Mouse (Mus musculus) hindbrain, embryonic 16.5 days (tissue): Measurements from ENCODE around the gene Dzank1. TPM values are rescaled to one million over a fixed set of nuclear protein-coding genes. Genes with fewer than 3 reads are reported as not detected.

Source experiments
- ATAC-seq: fragments of 200-750 bp; cut with Nextera tagmentation; 2 replicates; pipeline ENCODE4 v1.8.0; 2017; ENCODE audit warnings: moderate TSS enrichment, moderate library complexity
- H3K27ac ChIP-seq: fragments of 300-500 bp; sonication (generic); 2 replicates; pipeline ENCODE4 v1.5.1; 2014; ENCODE audit warnings: low read depth, mild to moderate bottlenecking, control low read depth, low read length, moderate library complexity
- H3K27me3 ChIP-seq: fragments of 300-500 bp; sonication (generic); replicated peaks from 2 replicates; pipeline ENCODE4 v1.6.1; 2014; ENCODE audit warnings: low read length; ENCODE audit not compliant: control insufficient read depth, insufficient read depth
- H3K36me3 ChIP-seq: fragments of 300-500 bp; sonication (generic); 2 replicates; pipeline ENCODE4 v1.6.1; 2014; ENCODE audit warnings: mild to moderate bottlenecking, low read length, moderate library complexity, mixed read lengths; ENCODE audit not compliant: control insufficient read depth, insufficient read depth
- H3K4me1 ChIP-seq: fragments of 300-500 bp; sonication (generic); 2 replicates; pipeline ENCODE4 v1.6.1; 2014; ENCODE audit warnings: low read depth, low read length; ENCODE audit not compliant: control insufficient read depth, insufficient read depth
- H3K4me2 ChIP-seq: fragments of 300-500 bp; sonication (generic); 2 replicates; pipeline ENCODE4 v1.6.1; 2014; ENCODE audit warnings: mild to moderate bottlenecking, low read length, control low read depth, moderate library complexity
- H3K4me3 ChIP-seq: fragments of 300-500 bp; sonication (generic); 2 replicates; pipeline ENCODE4 v1.5.1; 2014; ENCODE audit warnings: mild to moderate bottlenecking, low read length, control low read depth, moderate library complexity
- H3K9ac ChIP-seq: fragments of 300-500 bp; sonication (generic); 2 replicates; pipeline ENCODE4 v1.6.1; 2014; ENCODE audit warnings: low read depth, mild to moderate bottlenecking, control low read depth, low read length, moderate library complexity
- H3K9me3 ChIP-seq: fragments of 300-500 bp; sonication (generic); 2 replicates; pipeline ENCODE4 v1.6.1; 2014; ENCODE audit warnings: mild to moderate bottlenecking, low read length, moderate library complexity; ENCODE audit not compliant: control insufficient read depth
- WGBS: fragments of 180-500 bp; shearing (Covaris S2); extraction: QIAGEN DNeasy Blood & Tissue Kit; methylation state at CpG from one replicate; pipeline ENCODE4 v1.1.7; 2014; 5-methylcytosine and 5-hydroxymethylcytosine counted together
- polyA plus RNA-seq: library from polyadenylated mRNA; unstranded; fragments of >200 nt; fragmentation: Nextera tagmentation; extraction: Ambion mirVana; gene quantifications from 2 replicates; pipeline ENCODE4 v1.2.1, GENCODE M21; 2015

The Dzank1 gene
- polyA plus RNA-seq, 1 experiment from 2014 or later = 18.2 TPM

GRCm38 (mm10) chr2:144431286-144431825 is 95.9 kb downstream of the Dzank1 start:
- Histone ChIP-seq H3K4me1 (no peaks in the 10 kb centered on the region), H3K27ac (no peak overlapping the region), H3K4me2 (no peak overlapping the region), H3K9ac (no peak overlapping the region), H3K4me3 (no peak overlapping the region), H3K9me3 (no peaks in the 10 kb centered on the region), H3K36me3 (no peaks in the 10 kb centered on the region), H3K27me3 (no peaks in the 10 kb centered on the region)
- 74% methylated on average over 5 of the region's 5 CpGs for WGBS
- no peak for ATAC-seq

GRCm38 (mm10) chr2:144429171-144429570 is 98.0 kb downstream of the Dzank1 start:
- Histone ChIP-seq H3K9me3 (no peaks in the 10 kb centered on the region), H3K27ac (no peak overlapping the region), H3K27me3 (no peaks in the 10 kb centered on the region), H3K4me2 (no peak overlapping the region), H3K36me3 (no peaks in the 10 kb centered on the region), H3K4me1 (no peaks in the 10 kb centered on the region), H3K9ac (no peak overlapping the region), H3K4me3 (no peak overlapping the region)
- 74% methylated on average over 7 of the region's 7 CpGs for WGBS
- no peak for ATAC-seq

DNA sequence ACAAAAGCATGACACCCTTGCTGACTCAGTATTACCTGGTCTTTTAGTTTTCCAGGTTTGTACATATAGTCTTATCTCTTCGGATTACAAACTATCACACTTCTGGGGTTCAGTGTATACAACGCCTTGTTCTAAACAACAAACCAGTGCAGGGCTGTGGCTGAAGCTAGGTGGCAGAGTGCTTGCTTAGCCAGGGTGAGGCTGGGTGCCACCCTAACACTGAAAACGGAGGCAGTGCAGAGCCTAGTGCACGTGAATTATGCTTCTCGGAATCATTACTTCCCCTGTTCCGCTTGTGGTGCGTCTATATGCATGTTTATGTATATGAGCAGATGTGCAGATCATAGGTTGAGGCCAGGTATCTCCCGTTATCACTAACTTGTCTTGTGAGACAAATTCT is 98.6 kb downstream of the Dzank1 start:
- no peaks in the 10 kb centered on the region for H3K27me3 ChIP-seq
- 83% methylated on average over 8 of the region's 8 CpGs for WGBS
- no peaks in the 10 kb centered on the region for H3K4me1 ChIP-seq
- H3K4me2 ChIP-seq = no peak overlapping the region
- H3K4me3 ChIP-seq = no peak overlapping the region
- H3K9ac ChIP-seq = no peak overlapping the region
- H3K36me3 ChIP-seq = no peaks in the 10 kb centered on the region
- H3K27ac ChIP-seq = no peak overlapping the region
- no peak for ATAC-seq
- no peaks in the 10 kb centered on the region for H3K9me3 ChIP-seq

DNA sequence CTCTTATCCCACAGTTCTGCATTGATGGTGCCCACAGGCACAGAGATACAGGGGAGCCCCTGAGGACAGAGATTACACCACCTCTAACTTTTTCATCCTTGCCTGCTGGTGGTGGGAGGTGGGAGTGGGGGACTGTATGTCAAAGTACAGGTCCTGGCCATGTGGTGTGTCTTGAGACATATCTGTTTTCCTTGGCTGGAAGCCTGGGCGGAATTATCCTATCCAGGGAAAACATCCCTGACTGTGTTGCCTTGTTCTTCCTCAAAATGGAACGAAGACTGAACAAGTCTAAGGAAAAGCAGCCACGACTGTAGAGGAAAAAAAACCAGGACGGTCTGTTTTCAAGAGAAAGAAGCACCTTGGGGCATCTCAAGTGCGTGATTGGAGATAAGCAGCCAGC is 99.4 kb downstream of the Dzank1 start:
- no peak for ATAC-seq
- no peak overlapping the region for H3K4me3 ChIP-seq
- no peak overlapping the region for H3K27ac ChIP-seq
- H3K9me3 ChIP-seq = no peaks in the 10 kb centered on the region
- H3K9ac ChIP-seq = no peak overlapping the region
- H3K27me3 ChIP-seq = no peaks in the 10 kb centered on the region
- no peak overlapping the region for H3K4me2 ChIP-seq
- no peaks in the 10 kb centered on the region for H3K4me1 ChIP-seq
- 91% methylated on average over 5 of the region's 5 CpGs for WGBS
- H3K36me3 ChIP-seq = no peaks in the 10 kb centered on the region

GRCm38 (mm10) chr2:144425761-144426160 is 101.5 kb downstream of the Dzank1 start:
- no peak overlapping the region for H3K9ac ChIP-seq
- H3K27me3 ChIP-seq = no peaks in the 10 kb centered on the region
- H3K4me2 ChIP-seq = no peak overlapping the region
- ATAC-seq = no peak
- H3K36me3 ChIP-seq = no peaks in the 10 kb centered on the region
- WGBS = 68% methylated on average over 1 of the region's 1 CpGs
- H3K27ac ChIP-seq = no peak overlapping the region
- no peak overlapping the region for H3K4me3 ChIP-seq
- no peaks in the 10 kb centered on the region for H3K4me1 ChIP-seq
- H3K9me3 ChIP-seq = no peaks in the 10 kb centered on the region

DNA sequence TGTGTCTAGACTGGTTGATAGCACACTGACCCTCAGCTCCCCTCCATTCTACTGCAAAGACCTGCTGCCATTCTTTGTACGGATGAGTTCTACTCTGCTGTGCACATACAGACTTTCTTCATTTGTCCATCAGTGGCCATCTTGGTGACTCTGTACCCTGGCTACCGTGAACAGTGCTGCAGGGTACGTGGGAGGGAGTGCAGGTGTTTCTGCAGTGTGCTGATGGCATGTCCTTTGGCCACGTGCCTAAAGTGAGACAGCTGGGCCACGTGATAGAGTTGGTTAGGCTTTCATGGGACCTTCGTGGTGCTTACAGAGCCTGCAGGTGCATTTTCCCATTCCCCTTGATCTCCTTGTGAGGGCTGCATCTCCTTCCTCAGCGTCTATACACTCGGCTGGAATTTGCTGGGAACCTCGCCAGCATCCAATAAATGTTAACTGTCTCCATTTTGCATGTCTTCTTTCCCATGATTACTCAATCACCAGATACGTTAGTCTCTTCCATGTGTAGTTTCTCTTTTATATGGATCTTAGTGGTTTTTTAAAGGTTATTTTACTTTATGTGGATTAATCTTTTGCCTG is 105.0 kb downstream of the Dzank1 start:
- ATAC-seq = no peak
- no peak overlapping the region for H3K4me2 ChIP-seq
- H3K9me3 ChIP-seq = no peaks in the 10 kb centered on the region
- no peak overlapping the region for H3K27ac ChIP-seq
- no peak overlapping the region for H3K9ac ChIP-seq
- no peaks in the 10 kb centered on the region for H3K36me3 ChIP-seq
- no peaks in the 10 kb centered on the region for H3K4me1 ChIP-seq
- H3K27me3 ChIP-seq = no peaks in the 10 kb centered on the region
- 79% methylated on average over 10 of the region's 10 CpGs for WGBS
- H3K4me3 ChIP-seq = no peak overlapping the region

Other genes starting within 250 kb of the Dzank1 start
- 0.10 TPM in 1 of 2 replicates, not detected in the other for gene Ovol2, start 195.3 kb downstream of the Dzank1 start, polyA plus RNA-seq
- gene Kat14, start 158.4 kb downstream of the Dzank1 start, polyA plus RNA-seq = 23.2 and 29.5 TPM in 2 replicates
- gene Pet117, start 158.4 kb downstream of the Dzank1 start, polyA plus RNA-seq = 1.3 and 2.2 TPM in 2 replicates
- 21.5 and 23.9 TPM in 2 replicates for gene Polr3f, start 304 bp upstream of the Dzank1 start, polyA plus RNA-seq
- 53.8 and 54.5 TPM in 2 replicates for gene Rbbp9, start 23.5 kb upstream of the Dzank1 start, polyA plus RNA-seq
- 67.1 and 70.9 TPM in 2 replicates for gene Sec23b, start 28.8 kb upstream of the Dzank1 start, polyA plus RNA-seq
- gene Smim26, start 66.6 kb upstream of the Dzank1 start, polyA plus RNA-seq = 59.8 and 63.3 TPM in 2 replicates
- gene Dtd1, start 72.5 kb upstream of the Dzank1 start, polyA plus RNA-seq = 137 and 144 TPM in 2 replicates